Mouse (Mus musculus): ENCODE measurements around the gene Hist1h3g. TPM values are rescaled to one million over a fixed set of nuclear protein-coding genes. Genes with fewer than 3 reads are reported as not detected.

The Hist1h3g gene
- not detected for polyA plus RNA-seq (2014; fragmentation: Illumina TruSeq; extraction: RNeasy Lipid Tissue Mini Kit (QIAGEN cat#74804); ENCODE audit: low read depth, low replicate concordance)

GRCm38 (mm10) chr13:23535137-23536075 lies at the start of gene Hist1h3g:
Hist1h3g (plus strand) TSS chr13:23535422.

GRCm38 (mm10) chr13:23488400-23489322 lies 46.6 kb upstream of the Hist1h3g start, which contains the start of gene Btn2a2:
Btn2a2 (minus strand) TSS chr13:23488857.

GRCm38 (mm10) chr13:23530901-23531875 lies 4.0 kb upstream of the Hist1h3g start, which contains the start of gene Hist1h4h:
Hist1h4h (plus strand) TSS chr13:23531050.

GRCm38 (mm10) chr13:23533560-23534367 lies 1.5 kb upstream of the Hist1h3g start, which contains the start of gene Hist1h2af:
Hist1h2af (plus strand) TSS chr13:23533906.

GRCm38 (mm10) chr13:23542999-23543607 lies 7.9 kb downstream of the Hist1h3g start, which contains the start of gene Hist1h2bh:
Hist1h2bh (minus strand) TSS chr13:23543392.

GRCm38 (mm10) chr13:23543965-23544786 lies 9.0 kb downstream of the Hist1h3g start, which contains the start of gene Hist1h3f:
Hist1h3f (plus strand) TSS chr13:23544052.

GRCm38 (mm10) chr13:23551146-23551834 lies 16.1 kb downstream of the Hist1h3g start, which contains the start of gene Hist1h4f:
Hist1h4f (minus strand) TSS chr13:23551648.

GRCm38 (mm10) chr13:23552962-23553361 lies 17.7 kb downstream of the Hist1h3g start, which contains the start of gene Hist1h1d:
Hist1h1d (plus strand) TSS chr13:23553262.

GRCm38 (mm10) chr13:23561883-23562659 lies 26.8 kb downstream of the Hist1h3g start, which contains the start of gene Hist1h3e:
Hist1h3e (minus strand) TSS chr13:23562369.

GRCm38 (mm10) chr13:23571022-23571503 lies 35.8 kb downstream of the Hist1h3g start, which contains the start of the genes Hist1h2ae and Hist1h2bg:
Hist1h2ae (minus strand) TSS chr13:23571220.
Hist1h2bg (plus strand) TSS chr13:23571396.

GRCm38 (mm10) chr13:23573898-23574524 lies 38.8 kb downstream of the Hist1h3g start, which contains the start of the genes Hist1h2bf and Hist1h2ad:
Hist1h2bf (minus strand) TSS chr13:23574196.
Hist1h2ad (plus strand) TSS chr13:23574381.

GRCm38 (mm10) chr13:23575271-23575851 lies 40.1 kb downstream of the Hist1h3g start, which contains the start of gene Hist1h3d:
Hist1h3d (plus strand) TSS chr13:23575763.

GRCm38 (mm10) chr13:23581408-23582218 lies 46.4 kb downstream of the Hist1h3g start, which contains the start of gene Hist1h4d:
Hist1h4d (plus strand) TSS chr13:23581598.

All from kidney, adult 10 weeks (tissue).